Mouse (Mus musculus): ENCODE results near the gene Gm11172. TPM values are rescaled to one million over a fixed set of nuclear protein-coding genes. Genes with fewer than 3 reads are reported as not detected.
"Not testable (repeated sequence)": the region's sequence is repeated elsewhere in the genome, so short reads cannot be mapped to it uniquely, and the experiment has no call there.

Gm11172 gene
- polyA plus RNA-seq, 1 experiment from 2014 or later = not detected

DNA sequence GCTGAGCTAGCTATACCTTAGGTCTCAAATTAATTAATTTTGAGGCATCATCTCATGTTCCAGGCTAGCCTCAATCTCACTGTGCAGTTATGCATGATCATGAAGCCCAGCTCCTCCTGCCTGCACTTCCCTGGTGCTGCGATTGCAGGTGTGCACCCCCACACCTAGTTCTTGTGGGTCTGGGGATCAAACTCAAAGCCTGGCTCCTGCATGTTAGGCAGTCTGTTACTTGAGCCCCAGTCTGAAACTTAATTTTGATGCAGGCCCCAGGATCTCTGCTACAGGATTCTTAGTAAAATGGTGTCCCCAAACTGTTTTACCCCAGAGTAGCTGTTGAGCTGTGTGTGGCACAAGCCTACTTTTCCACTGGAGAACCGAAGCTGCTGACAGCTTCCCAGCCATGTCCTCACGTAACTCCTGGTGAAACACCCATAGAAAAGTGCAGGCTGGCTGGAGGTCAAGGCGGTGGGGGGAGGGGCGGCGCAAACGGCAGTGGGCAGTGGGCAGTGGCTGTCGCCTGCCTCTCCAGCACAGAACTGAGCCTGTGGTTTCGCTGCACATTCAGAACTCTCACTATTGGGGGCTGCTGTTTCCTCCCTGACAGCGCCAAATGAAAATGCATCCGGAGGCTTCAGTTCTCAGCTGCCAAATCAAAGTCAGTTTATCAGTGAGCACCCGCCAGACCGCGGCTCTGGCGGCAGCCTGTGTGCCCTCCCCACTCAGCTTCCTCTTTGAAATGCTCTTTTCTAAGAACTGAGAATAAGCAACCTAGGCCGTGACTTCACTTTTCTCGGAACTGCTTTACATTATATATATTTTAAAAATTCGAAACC lies 31.0 kb downstream of the Gm11172 start:
- peaks cover 37% of the 10 kb centered on the region for H3K4me1 ChIP-seq
- H3K9me3 ChIP-seq (replicated peaks) = no peaks in the 10 kb centered on the region
- 16% methylated on average over 18 of the region's 18 CpGs for WGBS
- peaks cover 24% of the 10 kb centered on the region for H3K36me3 ChIP-seq
- DNase-seq (ENCODE audit: low spot score) = peak; percentile 71
- H3K27me3 ChIP-seq (ENCODE audit: low read depth, poor library complexity, severe bottlenecking) = no peaks in the 10 kb centered on the region
- peak overlapping the region; percentile 37 for H3K4me3 ChIP-seq
- H3K27ac ChIP-seq = peak overlapping the region; percentile 70

DNA sequence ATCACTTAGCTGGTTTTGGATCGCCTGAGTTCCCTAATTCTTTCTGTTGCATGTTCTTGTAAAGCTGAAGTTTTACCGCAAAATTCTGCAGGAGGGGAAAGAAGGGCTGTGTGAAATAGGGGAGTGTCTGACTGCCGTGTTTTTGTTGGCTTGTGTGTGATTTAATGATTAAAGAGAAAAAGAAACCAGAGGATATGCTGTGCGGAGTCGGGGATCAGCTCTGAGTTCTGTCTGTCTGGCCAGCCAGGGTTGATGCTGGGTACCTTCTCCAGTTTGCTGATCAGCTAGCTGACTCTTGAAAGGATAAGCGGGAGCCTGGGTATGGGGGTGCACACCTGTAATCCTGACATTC lies 31.6 kb downstream of the Gm11172 start:
- no peaks in the 10 kb centered on the region for H3K9me3 ChIP-seq (replicated peaks)
- H3K4me1 ChIP-seq = peaks cover 37% of the 10 kb centered on the region
- peaks cover 24% of the 10 kb centered on the region for H3K36me3 ChIP-seq
- DNase-seq (ENCODE audit: low spot score) = no peak
- 67% methylated on average over 6 of the region's 6 CpGs for WGBS
- no peaks in the 10 kb centered on the region for H3K27me3 ChIP-seq (ENCODE audit: low read depth, poor library complexity, severe bottlenecking)
- H3K27ac ChIP-seq = peak overlapping the region; percentile 70
- H3K4me3 ChIP-seq = peak overlapping the region; percentile 37

DNA sequence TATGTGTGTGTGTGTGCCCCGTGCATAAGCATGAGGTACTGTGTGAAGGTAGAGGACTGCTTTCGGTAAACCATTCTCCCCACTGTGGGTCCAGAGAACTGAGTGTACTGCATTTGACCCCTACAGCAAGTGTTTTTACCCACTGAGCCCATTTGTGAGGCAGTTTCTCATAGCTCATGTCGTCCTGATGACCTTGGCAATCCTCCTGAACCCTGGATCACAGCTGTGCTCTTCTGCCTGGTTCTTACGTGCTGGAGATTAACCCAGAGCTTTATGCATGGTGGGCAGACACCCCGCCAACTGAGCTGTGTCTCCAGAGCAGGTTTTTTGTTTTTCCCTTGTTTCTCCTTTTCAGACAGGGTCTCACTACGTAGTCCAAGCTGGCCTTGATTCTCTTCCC lies 33.2 kb downstream of the Gm11172 start:
- 88% methylated on average over 6 of the region's 6 CpGs for WGBS

DNA sequence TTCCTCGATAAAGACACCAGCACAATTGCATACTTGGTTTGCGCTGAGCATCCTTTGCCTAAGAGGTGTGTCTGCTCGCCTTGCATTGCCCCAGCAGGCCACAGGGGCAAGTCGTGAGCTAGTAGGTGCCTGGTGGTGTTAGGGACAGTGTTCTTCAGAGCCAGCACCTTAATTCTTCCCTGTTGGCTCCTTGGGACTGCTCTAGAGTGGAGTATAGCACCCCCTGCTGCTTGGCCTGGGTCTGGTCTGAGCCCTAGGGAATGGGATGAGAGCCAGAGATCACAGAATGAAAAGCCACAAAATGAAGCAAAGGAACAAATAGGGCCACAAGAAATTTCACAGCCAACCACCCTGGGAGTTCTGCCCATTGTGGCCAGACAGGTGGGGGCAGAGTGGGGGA lies 33.8 kb downstream of the Gm11172 start:
- Histone ChIP-seq H3K9me3 (replicated peaks) (no peaks in the 10 kb centered on the region), H3K27ac (0 out of 2 replicates have a peak overlapping the region, but pooled peaks have one; percentile 14), H3K27me3 (ENCODE audit: low read depth, poor library complexity, severe bottlenecking) (no peaks in the 10 kb centered on the region), H3K36me3 (peaks cover 2% of the 10 kb centered on the region; the same call in 1 of the 2 replicates), H3K4me3 (no peak overlapping the region), H3K4me1 (peaks cover 50% of the 10 kb centered on the region)
- DNase-seq (ENCODE audit: low spot score) = peak; percentile 57
- WGBS = 45% methylated on average over 4 of the region's 4 CpGs

More for the DNA sequence above, 33.2 kb downstream of the Gm11172 start:
- H3K36me3 ChIP-seq = peaks cover 7% of the 10 kb centered on the region
- no peak overlapping the region for H3K4me3 ChIP-seq
- 0 out of 2 replicates have a peak overlapping the region, but pooled peaks have one; percentile 14 for H3K27ac ChIP-seq
- no peak for DNase-seq (ENCODE audit: low spot score)
- H3K9me3 ChIP-seq (replicated peaks) = no peaks in the 10 kb centered on the region
- H3K4me1 ChIP-seq = peaks cover 45% of the 10 kb centered on the region
- no peaks in the 10 kb centered on the region for H3K27me3 ChIP-seq (ENCODE audit: low read depth, poor library complexity, severe bottlenecking)

DNA sequence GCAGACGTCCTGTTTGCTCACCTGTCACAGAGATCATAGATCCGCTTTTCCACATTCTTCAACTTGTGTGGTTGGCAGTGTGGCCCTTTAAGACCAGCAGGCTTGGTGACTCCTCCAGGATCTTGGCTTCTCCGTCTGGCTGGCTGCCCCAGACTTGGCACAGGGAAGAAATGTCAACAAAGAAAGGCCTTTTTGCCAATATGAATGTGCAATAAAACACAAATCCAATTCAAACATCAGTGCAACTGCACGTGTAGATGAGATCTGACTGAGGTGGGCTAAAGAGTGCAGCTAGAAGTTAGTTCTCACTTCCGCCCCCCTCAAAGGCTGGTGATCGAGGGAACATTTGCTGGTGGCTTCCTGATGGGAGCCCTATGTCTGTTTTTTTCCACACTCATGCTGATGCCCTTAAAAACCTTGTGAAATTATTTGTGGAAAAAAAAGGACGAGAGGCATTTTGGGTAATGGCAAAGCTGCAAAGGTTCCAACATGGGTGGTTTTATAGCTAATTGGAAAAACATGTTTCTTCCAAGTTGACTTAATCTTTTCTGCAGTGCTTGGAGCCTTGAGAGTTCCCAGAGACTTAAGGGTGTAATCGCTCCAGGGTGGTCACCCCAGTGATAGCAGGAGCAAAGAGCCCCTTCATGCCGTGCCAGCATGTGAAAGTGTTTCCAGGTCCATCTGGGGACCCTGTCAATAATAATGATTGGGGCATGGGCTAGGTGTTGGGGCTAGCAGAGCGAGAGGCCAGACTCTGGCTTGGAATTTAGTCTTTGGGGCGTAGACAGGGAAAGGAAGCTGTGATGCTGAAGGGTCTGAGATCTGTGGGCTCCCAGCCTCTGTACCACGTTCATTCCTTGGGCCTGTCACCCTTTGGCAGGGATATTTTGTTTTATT lies 37.5 kb downstream of the Gm11172 start:
- Histone ChIP-seq H3K9me3 (replicated peaks) (no peaks in the 10 kb centered on the region), H3K4me3 (no peak overlapping the region), H3K27me3 (ENCODE audit: low read depth, poor library complexity, severe bottlenecking) (no peaks in the 10 kb centered on the region), H3K27ac (peak overlapping the region; percentile 81), H3K36me3 (peaks cover 6% of the 10 kb centered on the region), H3K4me1 (peaks cover 33% of the 10 kb centered on the region)
- whole genome bisulfite sequencing = 48% methylated on average over 12 of the region's 12 CpGs
- no peak for DNase-seq (ENCODE audit: low spot score)

DNA sequence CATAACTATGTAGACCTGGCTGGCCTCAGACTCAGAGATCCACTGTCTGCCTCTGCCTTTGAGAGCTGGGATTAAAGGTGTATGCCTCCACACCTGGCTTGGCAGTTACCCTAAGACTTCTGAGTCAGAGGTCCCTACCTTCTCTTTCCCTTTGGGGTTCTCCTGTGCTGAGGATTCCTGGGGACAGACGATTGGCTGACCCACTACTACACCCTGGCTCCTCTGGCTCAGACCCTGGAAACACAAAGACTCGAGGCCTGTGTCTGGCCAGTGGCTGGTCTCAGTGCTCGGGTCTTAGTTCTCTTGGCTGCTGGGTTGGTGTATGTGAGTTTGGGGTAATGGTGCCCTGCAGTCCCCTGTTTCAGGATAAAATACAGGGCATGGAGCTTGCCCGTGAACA lies 38.2 kb downstream of the Gm11172 start:
- Histone ChIP-seq H3K27ac (peak overlapping the region; percentile 81), H3K9me3 (replicated peaks) (no peaks in the 10 kb centered on the region), H3K4me1 (peaks cover 33% of the 10 kb centered on the region), H3K36me3 (peaks cover 6% of the 10 kb centered on the region), H3K27me3 (ENCODE audit: low read depth, poor library complexity, severe bottlenecking) (no peaks in the 10 kb centered on the region), H3K4me3 (no peak overlapping the region)
- no peak for DNase-seq (ENCODE audit: low spot score)
- 79% methylated on average over 4 of the region's 4 CpGs for WGBS

DNA sequence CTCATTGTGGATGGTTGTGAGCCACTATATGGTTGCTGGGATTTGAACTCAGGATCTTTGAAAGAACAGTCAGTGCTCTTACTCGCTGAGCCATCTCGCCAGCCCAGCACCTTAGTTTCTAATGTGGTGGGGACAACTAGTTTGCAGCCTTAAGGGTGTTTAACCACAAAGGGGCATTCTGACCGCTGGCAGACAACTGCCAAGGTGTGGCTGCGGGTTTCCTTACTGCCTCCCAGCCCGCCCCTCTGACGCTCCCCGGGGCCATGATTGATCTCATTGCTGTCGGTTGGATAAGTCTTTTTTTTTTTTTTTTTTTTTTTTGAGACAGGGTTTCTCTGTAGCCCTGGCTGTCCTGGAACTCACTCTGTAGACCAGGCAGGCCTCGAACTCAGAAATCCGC lies 39.5 kb downstream of the Gm11172 start:
- not testable (repeated sequence) for H3K36me3 ChIP-seq; H3K4me3 ChIP-seq; H3K9me3 ChIP-seq (replicated peaks); H3K27ac ChIP-seq; DNase-seq (ENCODE audit: low spot score); H3K27me3 ChIP-seq (ENCODE audit: low read depth, poor library complexity, severe bottlenecking)
- WGBS = 91% methylated on average over 10 of the region's 10 CpGs
- H3K4me1 ChIP-seq = peaks cover 36% of the 10 kb centered on the region

DNA sequence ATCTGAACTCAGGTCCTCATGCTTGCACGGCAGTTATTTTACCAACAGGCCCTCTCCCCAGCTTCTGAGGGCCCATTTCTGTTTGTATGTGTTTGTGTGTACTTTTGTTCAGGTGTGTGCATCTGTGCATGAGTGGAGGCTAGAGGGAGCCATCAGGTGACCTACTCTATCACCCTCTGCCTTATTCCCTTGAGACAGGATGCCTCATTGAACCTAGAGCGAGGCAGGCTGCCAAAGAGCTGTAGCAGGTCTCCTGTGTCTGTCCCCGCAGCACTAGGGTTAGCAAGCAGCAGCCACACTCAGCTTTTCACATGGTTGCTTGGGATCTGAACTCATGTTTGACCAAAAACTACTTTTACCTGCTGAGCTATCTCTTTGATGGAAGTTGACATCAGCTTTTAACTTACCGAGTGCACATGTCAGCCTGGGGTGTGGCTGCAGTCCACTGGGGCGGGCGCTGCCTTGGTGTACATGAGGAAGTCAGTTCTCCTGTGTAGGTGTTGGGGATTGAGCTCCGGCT lies 47.1 kb downstream of the Gm11172 start:
- DNase-seq (ENCODE audit: low spot score) = no peak
- Histone ChIP-seq H3K27ac (no peak overlapping the region), H3K4me3 (no peak overlapping the region), H3K4me1 (peaks cover 19% of the 10 kb centered on the region), H3K27me3 (ENCODE audit: low read depth, poor library complexity, severe bottlenecking) (no peaks in the 10 kb centered on the region), H3K36me3 (no peaks in the 10 kb centered on the region), H3K9me3 (replicated peaks) (no peaks in the 10 kb centered on the region)
- 93% methylated on average over 7 of the region's 7 CpGs for WGBS

DNA sequence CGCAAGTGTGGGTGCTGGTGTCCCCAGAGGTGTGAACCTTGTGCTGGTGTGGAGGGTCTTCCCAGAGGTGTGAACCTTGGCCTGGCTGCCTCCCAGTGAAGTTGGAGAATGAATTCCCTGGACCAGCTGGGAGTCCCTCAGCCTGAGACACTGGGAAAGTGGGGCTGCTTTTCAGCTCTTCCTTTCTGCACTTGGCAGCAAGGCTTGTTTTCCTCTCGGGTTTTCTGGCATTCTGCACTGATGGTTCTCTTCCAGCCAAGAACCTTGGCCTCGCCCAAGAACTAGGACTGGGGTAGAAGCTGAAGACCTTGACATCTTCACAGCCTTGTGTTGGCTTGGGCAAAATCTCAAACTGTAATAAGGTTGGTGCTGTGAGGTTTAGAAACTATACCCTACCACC lies 48.7 kb downstream of the Gm11172 start:
- Histone ChIP-seq H3K27me3 (ENCODE audit: low read depth, poor library complexity, severe bottlenecking) (no peaks in the 10 kb centered on the region), H3K27ac (no peak overlapping the region), H3K9me3 (replicated peaks) (no peaks in the 10 kb centered on the region), H3K4me1 (peaks cover 24% of the 10 kb centered on the region), H3K4me3 (no peak overlapping the region), H3K36me3 (no peaks in the 10 kb centered on the region)
- 80% methylated on average over 3 of the region's 3 CpGs for WGBS
- DNase-seq (ENCODE audit: low spot score) = no peak

Other genes with a start within 250 kb of the Gm11172 start
- 3.5 and 4.6 TPM in 2 replicates for gene Socs1, start 27.4 kb upstream of the Gm11172 start, polyA plus RNA-seq (2016; fragmentation: Nextera tagmentation; extraction: Ambion mirVana)
- not detected in 2 replicates for gene Tnp2, start 24.3 kb upstream of the Gm11172 start, polyA plus RNA-seq (2016; fragmentation: Nextera tagmentation; extraction: Ambion mirVana)
- gene Prm3, start 22.0 kb upstream of the Gm11172 start, polyA plus RNA-seq (2016; fragmentation: Nextera tagmentation; extraction: Ambion mirVana) = not detected in 2 replicates
- not detected in 2 replicates for gene Prm2, start 16.8 kb upstream of the Gm11172 start, polyA plus RNA-seq (2016; fragmentation: Nextera tagmentation; extraction: Ambion mirVana)
- gene Prm1, start 7.1 kb upstream of the Gm11172 start, polyA plus RNA-seq (2016; fragmentation: Nextera tagmentation; extraction: Ambion mirVana) = not detected in 2 replicates
- gene Rmi2, start 22.1 kb downstream of the Gm11172 start, polyA plus RNA-seq (2016; fragmentation: Nextera tagmentation; extraction: Ambion mirVana) = 4.2 and 4.8 TPM in 2 replicates
- 47.6 and 55.1 TPM in 2 replicates for gene Snn, start 248.0 kb downstream of the Gm11172 start, polyA plus RNA-seq (2016; fragmentation: Nextera tagmentation; extraction: Ambion mirVana)